Mouse (Mus musculus) common myeloid progenitor, adult 5-6 weeks (primary cell): ENCODE measurements around the gene Agbl5. TPM values are rescaled to one million over a fixed set of nuclear protein-coding genes. Genes with fewer than 3 reads are reported as not detected.

ENCODE experiments used
- ATAC-seq: replicated peaks from 2 replicates; pipeline ENCODE4 v1.8.0; 2016; ENCODE audit warnings: low read depth, mild to moderate bottlenecking, moderate TSS enrichment, inconsistent platforms; ENCODE audit not compliant: poor library complexity, severe bottlenecking
- total RNA-seq: library from RNA; stranded (forward); fragments of 200-1000, 187-1606 nt; gene quantifications from 2 replicates; pipeline ENCODE4 v1.2.3, GENCODE M21; 2017

Gene Agbl5
- total RNA-seq, 1 experiment from 2014 or later: 16.1 TPM

GRCm38 (mm10) chr5:30948620-30949019, 60.1 kb downstream of the Agbl5 start:
- ATAC-seq: no peak

- ATAC-seq: peak; percentile 89
These were observed 61.3 kb downstream of the Agbl5 start for GRCm38 (mm10) chr5:30949654-30950326.

- ATAC-seq: no peak
These were observed 62.0 kb downstream of the Agbl5 start for GRCm38 (mm10) chr5:30950451-30950850.

GRCm38 (mm10) chr5:30950922-30951321, 62.4 kb downstream of the Agbl5 start:
- ATAC-seq: no peak

- no peak for ATAC-seq
These were observed 63.2 kb downstream of the Agbl5 start for GRCm38 (mm10) chr5:30951706-30952105.

- no peak for ATAC-seq
These were observed 64.1 kb downstream of the Agbl5 start for GRCm38 (mm10) chr5:30952551-30952950.

GRCm38 (mm10) chr5:30954065-30954464, 65.6 kb downstream of the Agbl5 start:
- ATAC-seq: no peak

GRCm38 (mm10) chr5:30954556-30954955, 66.1 kb downstream of the Agbl5 start:
- ATAC-seq: no peak

GRCm38 (mm10) chr5:30955751-30956150, 67.3 kb downstream of the Agbl5 start:
- no peak for ATAC-seq

Other genes starting within 250 kb of the Agbl5 start
- 4.8 and 8.5 TPM in 2 replicates for gene Slc35f6, start 240.8 kb upstream of the Agbl5 start, total RNA-seq
- 107 and 123 TPM in 2 replicates for gene Cenpa, start 221.9 kb upstream of the Agbl5 start, total RNA-seq
- not detected in 2 replicates for gene Dpysl5, start 177.1 kb upstream of the Agbl5 start, total RNA-seq
- gene Mapre3, start 74.1 kb upstream of the Agbl5 start, total RNA-seq: not detected in 2 replicates
- 13.8 and 18.5 TPM in 2 replicates for gene Tmem214, start 20.7 kb upstream of the Agbl5 start, total RNA-seq
- gene Ost4, start 19.1 kb downstream of the Agbl5 start, total RNA-seq: 227 and 230 TPM in 2 replicates
- 58.2 and 87.3 TPM in 2 replicates for gene Emilin1, start 24.7 kb downstream of the Agbl5 start, total RNA-seq
- 85.4 and 99.2 TPM in 2 replicates for gene Khk, start 32.7 kb downstream of the Agbl5 start, total RNA-seq
- gene Cgref1, start 56.9 kb downstream of the Agbl5 start, total RNA-seq: not detected in 2 replicates
- 23.0 and 48.0 TPM in 2 replicates for gene Preb, start 71.7 kb downstream of the Agbl5 start, total RNA-seq
- gene Tcf23, start 80.0 kb downstream of the Agbl5 start, total RNA-seq: not detected in 2 replicates
- gene Atraid, start 159.6 kb downstream of the Agbl5 start, total RNA-seq: 49.7 and 66.4 TPM in 2 replicates
- 4.5 and 5.3 TPM in 2 replicates for gene Slc5a6, start 160.2 kb downstream of the Agbl5 start, total RNA-seq
- 56.5 and 59.6 TPM in 2 replicates for gene Cad, start 166.1 kb downstream of the Agbl5 start, total RNA-seq
- not detected in 2 replicates for gene Dnajc5g, start 217.6 kb downstream of the Agbl5 start, total RNA-seq
- gene Slc30a3, start 219.5 kb downstream of the Agbl5 start, total RNA-seq: not detected in 2 replicates
- gene Trim54, start 228.0 kb downstream of the Agbl5 start, total RNA-seq: not detected in 2 replicates